Mouse (Mus musculus): ENCODE measurements at regions not wholly inside any gene's neighbourhood (a gene's known extent, or its start where the extent isn't known, plus 50 kb on each side); places are given as distances from the start of the nearest gene placed in this dataset.

- TF ChIP-seq CTCF (IDR thresholded peaks at IDR 0.05; ENCODE audit: low read depth, low read length) (no peak), POLR2A (IDR thresholded peaks at IDR 0.05; ENCODE audit: insufficient read depth, low read length) (no peak), EP300 (IDR thresholded peaks at IDR 0.05; ENCODE audit: insufficient read depth, low read depth, low read length) (no peak)
These were observed 153.2 kb downstream of the Dusp6 start for GRCm38 (mm10) chr10:99416271-99416670.

Data from ES-Bruce4 (cell line).